Mouse (Mus musculus): Measurements from ENCODE around the gene Atg3. TPM values are rescaled to one million over a fixed set of nuclear protein-coding genes. Genes with fewer than 3 reads are reported as not detected.

Atg3 gene
- polyA plus RNA-seq, 1 experiment from 2014 or later = 35.8 TPM

DNA sequence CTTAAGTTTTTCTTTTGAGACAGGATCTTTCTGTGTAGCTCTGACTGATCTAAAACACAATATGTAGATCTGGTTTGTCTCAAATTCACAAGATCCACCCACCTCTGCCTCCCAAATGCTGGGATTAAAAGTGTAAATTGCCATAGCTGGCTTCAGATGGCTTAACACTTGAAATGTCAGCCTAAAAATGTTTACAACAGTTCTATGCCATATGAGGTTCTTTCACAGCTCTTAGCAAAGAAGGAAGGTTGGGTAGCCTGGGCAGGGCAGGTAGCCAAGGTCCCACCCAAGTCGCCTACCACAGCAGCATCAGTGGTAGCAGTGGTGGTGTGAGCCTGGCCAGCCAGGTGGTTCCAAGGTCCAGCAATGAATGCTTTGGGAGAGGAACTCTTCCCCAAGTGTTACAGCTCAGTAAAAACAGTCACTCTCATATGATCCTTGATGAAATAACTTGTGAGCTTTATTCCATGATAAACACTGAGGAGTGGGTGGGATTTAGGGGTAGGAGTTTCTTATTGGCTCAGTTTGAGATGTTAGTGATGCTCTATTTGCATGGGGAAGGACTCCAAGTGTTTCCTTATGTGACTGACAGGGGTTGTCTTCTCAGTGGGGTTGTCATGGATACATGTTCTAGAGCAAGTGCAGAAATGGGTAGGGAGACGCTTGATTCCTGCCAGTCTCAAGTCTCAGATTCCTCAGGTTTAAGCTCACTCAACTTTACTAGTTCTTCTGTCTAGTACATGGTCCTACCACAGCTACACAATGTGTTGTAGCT lies 30.5 kb upstream of the Atg3 start:
- WGBS = 86% methylated on average over 2 of the region's 2 CpGs
- no peak for ATAC-seq (replicated peaks; ENCODE audit: insufficient number of reproducible peaks, low FRiP score, low TSS enrichment, low read depth)

DNA sequence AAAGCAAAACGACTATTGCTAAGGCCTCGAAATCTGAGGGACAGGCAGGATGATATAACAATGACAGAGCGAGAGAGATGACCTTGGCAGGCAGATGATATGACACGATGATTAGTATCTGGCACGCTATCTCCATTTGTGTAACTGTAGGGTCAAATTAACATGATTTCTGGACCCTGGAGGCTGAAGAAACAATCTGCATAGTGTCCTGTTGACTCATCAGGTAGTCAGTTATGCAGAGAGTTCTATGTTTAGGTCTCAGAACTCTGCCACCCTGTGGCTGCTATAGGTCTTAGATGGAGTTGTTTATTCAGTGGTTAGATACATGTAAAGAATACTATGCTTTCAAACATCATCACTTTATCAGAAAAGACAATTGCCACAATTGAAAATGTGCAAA lies 16.9 kb upstream of the Atg3 start:
- WGBS = 95% methylated on average over 5 of the region's 5 CpGs
- Histone ChIP-seq H3K4me3 (ENCODE audit: low read depth, low read length) (no peak overlapping the region), H3K9ac (replicated peaks; ENCODE audit: low read length) (no peak overlapping the region), H3K4me1 (ENCODE audit: control insufficient read depth, insufficient read depth, low read length) (no peaks in the 10 kb centered on the region), H3K27me3 (ENCODE audit: control insufficient read depth, insufficient read depth, low read length) (no peaks in the 10 kb centered on the region), H3K9me3 (replicated peaks; ENCODE audit: control insufficient read depth, low read length) (no peaks in the 10 kb centered on the region), H3K36me3 (replicated peaks; ENCODE audit: control insufficient read depth, insufficient read depth, low read depth, low read length) (no peaks in the 10 kb centered on the region; the same call in none of the 2 replicates), H3K4me2 (ENCODE audit: low read depth, low read length) (no peak overlapping the region), H3K27ac (replicated peaks; ENCODE audit: low read depth, low read length) (no peak overlapping the region)
- DNase-seq (ENCODE audit: low spot score) (no peak), ATAC-seq (replicated peaks; ENCODE audit: insufficient number of reproducible peaks, low FRiP score, low TSS enrichment, low read depth) (no peak)

More for the DNA sequence above, 30.5 kb upstream of the Atg3 start:
- no peak overlapping the region for H3K4me3 ChIP-seq (ENCODE audit: low read depth, low read length)
- no peaks in the 10 kb centered on the region for H3K36me3 ChIP-seq (replicated peaks; ENCODE audit: control insufficient read depth, insufficient read depth, low read depth, low read length)
- H3K27me3 ChIP-seq (ENCODE audit: control insufficient read depth, insufficient read depth, low read length) = no peaks in the 10 kb centered on the region
- H3K4me1 ChIP-seq (ENCODE audit: control insufficient read depth, insufficient read depth, low read length) = no peaks in the 10 kb centered on the region
- no peak overlapping the region for H3K27ac ChIP-seq (replicated peaks; ENCODE audit: low read depth, low read length)
- DNase-seq (ENCODE audit: low spot score) = no peak
- H3K4me2 ChIP-seq (ENCODE audit: low read depth, low read length) = no peak overlapping the region
- H3K9me3 ChIP-seq (replicated peaks; ENCODE audit: control insufficient read depth, low read length) = no peaks in the 10 kb centered on the region
- no peak overlapping the region for H3K9ac ChIP-seq (replicated peaks; ENCODE audit: low read length)

- no peaks in the 10 kb centered on the region; the same call in none of the 2 replicates for H3K36me3 ChIP-seq (replicated peaks; ENCODE audit: control insufficient read depth, insufficient read depth, low read depth, low read length)
- no peak overlapping the region for H3K27ac ChIP-seq (replicated peaks; ENCODE audit: low read depth, low read length)
- no peaks in the 10 kb centered on the region for H3K9me3 ChIP-seq (replicated peaks; ENCODE audit: control insufficient read depth, low read length)
- DNase-seq (ENCODE audit: low spot score) (no peak), ATAC-seq (replicated peaks; ENCODE audit: insufficient number of reproducible peaks, low FRiP score, low TSS enrichment, low read depth) (no peak)
- no peak overlapping the region for H3K4me2 ChIP-seq (ENCODE audit: low read depth, low read length)
- no peak overlapping the region for H3K4me3 ChIP-seq (ENCODE audit: low read depth, low read length)
- no peaks in the 10 kb centered on the region for H3K4me1 ChIP-seq (ENCODE audit: control insufficient read depth, insufficient read depth, low read length)
- H3K27me3 ChIP-seq (ENCODE audit: control insufficient read depth, insufficient read depth, low read length) = no peaks in the 10 kb centered on the region
- WGBS = 90% methylated on average over 5 of the region's 5 CpGs
- H3K9ac ChIP-seq (replicated peaks; ENCODE audit: low read length) = no peak overlapping the region
These were observed 16.0 kb upstream of the Atg3 start for GRCm38 (mm10) chr16:45142565-45142964.

DNA sequence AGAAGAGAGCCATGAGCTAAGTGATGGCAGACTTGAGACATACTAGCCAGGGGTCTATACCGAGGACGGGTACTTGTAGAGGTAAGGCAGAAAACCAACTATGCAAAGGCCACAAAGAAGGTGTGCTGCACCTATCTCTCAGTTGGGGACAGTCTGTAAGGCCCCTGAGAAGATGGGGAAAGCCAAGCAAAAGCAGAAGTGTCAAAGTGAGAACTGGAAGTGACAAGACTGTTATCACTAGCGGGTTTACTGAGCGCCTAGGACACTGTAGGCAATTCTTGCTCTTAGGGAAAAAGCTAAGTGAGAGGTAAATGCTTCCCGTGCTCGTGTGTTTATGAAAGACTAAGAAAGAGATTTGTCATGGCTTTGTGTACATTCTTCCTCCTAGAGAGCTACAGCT lies 13.5 kb upstream of the Atg3 start:
- H3K4me1 ChIP-seq (ENCODE audit: control insufficient read depth, insufficient read depth, low read length) = no peaks in the 10 kb centered on the region
- 92% methylated on average over 6 of the region's 6 CpGs for WGBS
- H3K27me3 ChIP-seq (ENCODE audit: control insufficient read depth, insufficient read depth, low read length) = no peaks in the 10 kb centered on the region
- no peak overlapping the region for H3K4me3 ChIP-seq (ENCODE audit: low read depth, low read length)
- no peak overlapping the region for H3K4me2 ChIP-seq (ENCODE audit: low read depth, low read length)
- no peak for ATAC-seq (replicated peaks; ENCODE audit: insufficient number of reproducible peaks, low FRiP score, low TSS enrichment, low read depth)
- no peak overlapping the region for H3K27ac ChIP-seq (replicated peaks; ENCODE audit: low read depth, low read length)
- no peaks in the 10 kb centered on the region for H3K9me3 ChIP-seq (replicated peaks; ENCODE audit: control insufficient read depth, low read length)
- no peak overlapping the region for H3K9ac ChIP-seq (replicated peaks; ENCODE audit: low read length)
- no peak for DNase-seq (ENCODE audit: low spot score)
- no peaks in the 10 kb centered on the region; the same call in none of the 2 replicates for H3K36me3 ChIP-seq (replicated peaks; ENCODE audit: control insufficient read depth, insufficient read depth, low read depth, low read length)

GRCm38 (mm10) chr16:45148488-45149082 lies 10.0 kb upstream of the Atg3 start:
- Histone ChIP-seq H3K36me3 (replicated peaks; ENCODE audit: control insufficient read depth, insufficient read depth, low read depth, low read length) (no peaks in the 10 kb centered on the region; the same call in 1 of the 2 replicates), H3K9ac (replicated peaks; ENCODE audit: low read length) (no peak overlapping the region), H3K27me3 (ENCODE audit: control insufficient read depth, insufficient read depth, low read length) (no peaks in the 10 kb centered on the region), H3K9me3 (replicated peaks; ENCODE audit: control insufficient read depth, low read length) (no peaks in the 10 kb centered on the region), H3K27ac (replicated peaks; ENCODE audit: low read depth, low read length) (no peak overlapping the region), H3K4me2 (ENCODE audit: low read depth, low read length) (no peak overlapping the region), H3K4me1 (ENCODE audit: control insufficient read depth, insufficient read depth, low read length) (no peaks in the 10 kb centered on the region), H3K4me3 (ENCODE audit: low read depth, low read length) (no peak overlapping the region)
- WGBS = 95% methylated on average over 10 of the region's 10 CpGs
- DNase-seq (ENCODE audit: low spot score) = no peak
- no peak for ATAC-seq (replicated peaks; ENCODE audit: insufficient number of reproducible peaks, low FRiP score, low TSS enrichment, low read depth)

GRCm38 (mm10) chr16:45154741-45155250 lies 3.8 kb upstream of the Atg3 start:
- H3K9me3 ChIP-seq (replicated peaks; ENCODE audit: control insufficient read depth, low read length) = no peaks in the 10 kb centered on the region
- no peaks in the 10 kb centered on the region for H3K36me3 ChIP-seq (replicated peaks; ENCODE audit: control insufficient read depth, insufficient read depth, low read depth, low read length)
- no peak overlapping the region for H3K4me3 ChIP-seq (ENCODE audit: low read depth, low read length)
- no peak overlapping the region for H3K27ac ChIP-seq (replicated peaks; ENCODE audit: low read depth, low read length)
- H3K9ac ChIP-seq (replicated peaks; ENCODE audit: low read length) = no peak overlapping the region
- no peak for DNase-seq (ENCODE audit: low spot score)
- H3K4me1 ChIP-seq (ENCODE audit: control insufficient read depth, insufficient read depth, low read length) = no peaks in the 10 kb centered on the region
- no peak overlapping the region for H3K4me2 ChIP-seq (ENCODE audit: low read depth, low read length)
- H3K27me3 ChIP-seq (ENCODE audit: control insufficient read depth, insufficient read depth, low read length) = no peaks in the 10 kb centered on the region
- 89% methylated on average over 3 of the region's 3 CpGs for WGBS
- ATAC-seq (replicated peaks; ENCODE audit: insufficient number of reproducible peaks, low FRiP score, low TSS enrichment, low read depth) = no peak

GRCm38 (mm10) chr16:45158136-45158521 lies 456 bp upstream of the Atg3 start:
- DNase-seq (ENCODE audit: low spot score) (peak; percentile 78), ATAC-seq (replicated peaks; ENCODE audit: insufficient number of reproducible peaks, low FRiP score, low TSS enrichment, low read depth) (peak; percentile 80)
- Histone ChIP-seq H3K27ac (replicated peaks; ENCODE audit: low read depth, low read length) (peak overlapping the region; percentile 65; the same call in 1 of the 2 replicates), H3K4me3 (ENCODE audit: low read depth, low read length) (peak overlapping the region; percentile 90), H3K4me1 (ENCODE audit: control insufficient read depth, insufficient read depth, low read length) (no peaks in the 10 kb centered on the region), H3K9ac (replicated peaks; ENCODE audit: low read length) (peak overlapping the region; percentile 75), H3K9me3 (replicated peaks; ENCODE audit: control insufficient read depth, low read length) (no peaks in the 10 kb centered on the region), H3K4me2 (ENCODE audit: low read depth, low read length) (peak overlapping the region; percentile 79), H3K36me3 (replicated peaks; ENCODE audit: control insufficient read depth, insufficient read depth, low read depth, low read length) (no peaks in the 10 kb centered on the region), H3K27me3 (ENCODE audit: control insufficient read depth, insufficient read depth, low read length) (no peaks in the 10 kb centered on the region)
- WGBS = under 1% methylated on average over 20 of the region's 20 CpGs

DNA sequence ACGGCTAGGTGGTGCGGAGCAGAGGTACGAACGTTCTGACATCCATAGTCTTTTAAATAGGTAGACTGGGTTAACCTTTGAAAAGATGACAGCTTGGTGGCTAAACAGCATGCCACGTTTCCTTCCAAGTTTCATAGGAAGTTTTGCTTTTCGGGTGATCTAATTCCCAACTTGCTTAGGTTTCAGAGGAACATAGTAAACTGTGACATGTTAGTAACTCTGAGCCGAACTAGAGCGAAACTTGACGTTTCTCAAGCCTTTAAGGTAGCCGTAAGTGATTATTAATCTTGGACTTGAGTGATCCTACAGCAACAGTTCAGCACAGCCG lies 768 bp downstream of the Atg3 start:
- Histone ChIP-seq H3K27me3 (ENCODE audit: control insufficient read depth, insufficient read depth, low read length) (no peaks in the 10 kb centered on the region), H3K9ac (replicated peaks; ENCODE audit: low read length) (peak overlapping the region; percentile 83), H3K4me1 (ENCODE audit: control insufficient read depth, insufficient read depth, low read length) (no peaks in the 10 kb centered on the region), H3K36me3 (replicated peaks; ENCODE audit: control insufficient read depth, insufficient read depth, low read depth, low read length) (no peaks in the 10 kb centered on the region), H3K4me3 (ENCODE audit: low read depth, low read length) (peak overlapping the region; percentile 90), H3K9me3 (replicated peaks; ENCODE audit: control insufficient read depth, low read length) (no peaks in the 10 kb centered on the region), H3K27ac (replicated peaks; ENCODE audit: low read depth, low read length) (peak overlapping the region; percentile 65; the same call in 1 of the 2 replicates), H3K4me2 (ENCODE audit: low read depth, low read length) (peak overlapping the region; percentile 79)
- DNase-seq (ENCODE audit: low spot score) = no peak
- 10% methylated on average over 11 of the region's 11 CpGs for WGBS
- ATAC-seq (replicated peaks; ENCODE audit: insufficient number of reproducible peaks, low FRiP score, low TSS enrichment, low read depth) = no peak
